Mouse (Mus musculus) liver, embryonic 13.5 days (tissue): ENCODE measurements around the gene Clnk. TPM values are rescaled to one million over a fixed set of nuclear protein-coding genes. Genes with fewer than 3 reads are reported as not detected.

Source experiments
- polyA plus RNA-seq: library from polyadenylated mRNA; unstranded; fragments of >200 nt; fragmentation: Nextera tagmentation; extraction: Ambion mirVana; gene quantifications from 2 replicates; pipeline ENCODE4 v1.2.1, GENCODE M21; 2015

The Clnk gene
- polyA plus RNA-seq, 1 experiment from 2014 or later = not detected

Other genes starting within 250 kb of the Clnk start
- 2.0 and 2.8 TPM in 2 replicates for gene Zfp518b, start 192.0 kb downstream of the Clnk start, polyA plus RNA-seq